Mouse (Mus musculus): ENCODE data around the gene Runx2.

GRCm38 (mm10) chr17:44713404-44713803, 101.2 kb downstream of the Runx2 start:
- TF ChIP-seq ZC3H11A (IDR thresholded peaks at IDR 0.05; ENCODE audit: borderline replicate concordance, low read depth, low read length) (no peak), ZNF384 (IDR thresholded peaks at IDR 0.05; ENCODE audit: low read depth, low read length) (no peak), CHD2 (IDR thresholded peaks at IDR 0.05; ENCODE audit: low read depth, low read length) (no peak), HCFC1 (IDR thresholded peaks at IDR 0.05; ENCODE audit: borderline replicate concordance, insufficient read depth, low read length) (no peak), MAFK (IDR thresholded peaks at IDR 0.05; ENCODE audit: insufficient read depth, low read depth, low read length) (no peak)

All from ES-E14 (cell line).